Mouse (Mus musculus) cerebellum, adult 11-12 months (tissue): Measurements from ENCODE around the gene Unc5b.

Experiments used
- DNase-seq: peaks from one replicate; pipeline ENCODE4 v3.0.0; 2022

The Unc5b gene

GRCm38 (mm10) chr10:60797682-60798422 lies 33.5 kb downstream of the Unc5b start:
- peak; percentile 68 for DNase-seq

DNA sequence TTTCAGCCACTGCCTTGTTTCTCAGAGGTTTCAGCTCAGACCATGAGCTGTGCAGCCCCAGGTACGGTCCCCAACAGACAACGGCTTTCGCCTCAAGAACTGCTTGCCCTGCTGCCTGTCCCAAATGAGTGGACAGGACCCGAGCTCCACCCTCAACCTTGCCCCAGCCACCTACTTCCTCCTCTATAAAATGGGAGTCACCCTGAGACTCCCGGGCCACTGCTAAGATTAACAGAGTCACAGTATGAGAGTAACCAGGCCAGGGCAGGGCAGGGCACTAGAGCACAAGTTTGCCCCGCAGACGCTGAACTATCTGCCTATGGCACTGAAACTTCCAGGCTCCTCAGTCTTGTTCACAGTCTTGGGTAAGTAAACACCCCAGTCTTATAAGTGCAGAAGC lies 34.9 kb downstream of the Unc5b start:
- no peak for DNase-seq

- DNase-seq, result peak; percentile 15
Observed at GRCm38 (mm10) chr10:60796028-60796427, 35.4 kb downstream of the Unc5b start.

DNA sequence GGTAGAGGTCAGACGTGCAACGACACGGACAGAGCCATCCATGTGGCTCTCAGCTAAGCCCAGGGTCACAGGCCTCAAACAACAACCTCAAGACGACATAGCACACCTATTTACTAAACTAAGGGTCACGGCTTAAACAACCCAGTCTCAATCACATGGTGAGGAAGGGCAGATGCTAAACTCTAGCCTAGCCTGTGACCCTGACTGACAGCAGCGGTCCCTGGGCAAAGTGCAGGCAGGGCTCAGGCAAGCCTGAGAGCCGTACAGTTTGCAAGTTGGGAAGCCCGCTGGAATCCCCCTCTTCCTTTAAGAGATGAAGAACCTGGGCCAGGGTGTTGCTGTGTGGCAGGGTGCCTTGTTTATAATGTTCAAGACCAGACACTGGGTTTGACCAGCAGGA lies 36.6 kb downstream of the Unc5b start:
- DNase-seq, result no peak

- DNase-seq, result no peak
Observed at GRCm38 (mm10) chr10:60794374-60794773, 37.0 kb downstream of the Unc5b start.

DNA sequence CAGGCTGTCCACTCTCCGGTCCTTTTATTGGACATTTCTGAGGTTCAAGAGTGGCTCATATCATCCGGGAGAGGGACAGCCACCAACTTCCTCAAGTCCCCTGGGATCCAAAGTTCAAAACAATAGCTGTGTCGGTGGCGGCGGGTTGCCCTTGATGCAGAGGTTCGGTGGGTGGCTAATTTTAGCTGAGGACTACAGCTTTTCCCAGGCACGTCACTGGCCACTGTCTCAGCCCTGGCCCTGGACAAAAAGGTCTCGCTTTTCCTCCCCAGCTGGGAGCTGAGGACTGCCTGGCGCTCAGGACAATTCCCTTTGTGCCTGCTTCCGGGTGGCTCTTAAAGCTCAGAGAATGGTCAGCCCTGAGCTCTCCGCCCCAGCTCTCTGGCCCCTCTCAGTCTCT lies 38.5 kb downstream of the Unc5b start:
- no peak for DNase-seq

- DNase-seq, result no peak
Observed at GRCm38 (mm10) chr10:60792365-60792764, 39.0 kb downstream of the Unc5b start.

GRCm38 (mm10) chr10:60790912-60791311 lies 40.5 kb downstream of the Unc5b start:
- DNase-seq, result peak; percentile 37

- no peak for DNase-seq
Observed at GRCm38 (mm10) chr10:60787303-60788074, 43.9 kb downstream of the Unc5b start.

GRCm38 (mm10) chr10:60783608-60784007 lies 47.8 kb downstream of the Unc5b start:
- peak; percentile 77 for DNase-seq

DNA sequence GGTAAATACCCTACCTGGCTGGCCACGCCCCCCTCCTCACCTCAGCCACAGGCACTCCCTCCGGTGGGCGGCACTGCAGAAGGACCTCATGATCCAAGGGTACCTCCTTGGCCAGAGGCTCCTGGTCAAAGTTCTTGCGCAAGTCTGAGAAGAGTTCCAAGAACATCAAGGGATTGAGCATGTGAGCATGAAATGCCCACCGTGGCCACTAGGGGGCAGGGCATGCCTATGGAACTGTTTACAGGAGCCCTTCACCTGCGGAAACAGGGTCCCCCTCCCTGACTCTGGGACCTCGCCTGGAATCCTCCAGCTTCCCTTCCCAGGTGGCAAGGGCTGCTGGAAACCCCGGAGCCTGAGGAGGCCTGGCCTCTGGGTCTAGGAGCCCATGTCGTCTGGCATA lies 51.8 kb downstream of the Unc5b start:
- DNase-seq, result peak; percentile 77

DNA sequence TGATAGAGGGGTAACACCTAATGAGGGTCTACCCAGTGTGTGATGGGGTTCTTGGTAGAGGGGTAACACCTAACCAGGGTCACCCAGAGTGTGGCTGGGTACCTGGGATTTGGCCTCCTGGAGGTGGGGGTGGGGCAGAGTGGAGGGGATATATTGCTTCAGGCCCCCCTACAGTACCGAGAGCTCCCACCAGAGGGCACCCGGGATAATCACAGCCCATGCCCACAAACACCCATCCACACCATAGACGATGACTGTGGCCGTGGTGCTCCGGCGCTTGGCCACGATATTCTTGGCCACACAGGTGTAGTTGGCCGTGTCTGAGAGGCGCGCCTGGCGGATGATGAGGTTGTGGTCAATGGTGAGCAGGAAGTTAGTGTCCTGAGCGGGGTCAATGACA lies 52.8 kb downstream of the Unc5b start:
- no peak for DNase-seq

DNA sequence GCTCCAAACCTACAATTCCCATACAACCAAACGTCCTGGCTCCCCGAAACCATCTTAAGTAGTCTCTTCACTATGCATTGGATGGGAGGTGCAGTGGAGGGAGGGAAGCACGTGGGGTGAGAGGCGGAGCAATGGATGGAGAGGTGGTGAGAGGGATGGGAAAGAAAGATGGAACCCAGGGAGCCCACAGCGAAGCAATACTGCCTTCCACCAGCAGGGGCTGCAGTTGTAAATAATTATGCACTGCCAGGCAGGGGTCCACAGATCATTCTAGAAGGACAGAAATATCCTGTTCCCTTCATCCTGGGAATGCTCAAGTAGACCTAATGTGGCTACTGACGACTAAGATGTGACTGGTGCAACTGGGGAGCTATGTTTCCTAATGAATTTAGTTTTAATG lies 55.9 kb downstream of the Unc5b start:
- DNase-seq, result no peak

DNA sequence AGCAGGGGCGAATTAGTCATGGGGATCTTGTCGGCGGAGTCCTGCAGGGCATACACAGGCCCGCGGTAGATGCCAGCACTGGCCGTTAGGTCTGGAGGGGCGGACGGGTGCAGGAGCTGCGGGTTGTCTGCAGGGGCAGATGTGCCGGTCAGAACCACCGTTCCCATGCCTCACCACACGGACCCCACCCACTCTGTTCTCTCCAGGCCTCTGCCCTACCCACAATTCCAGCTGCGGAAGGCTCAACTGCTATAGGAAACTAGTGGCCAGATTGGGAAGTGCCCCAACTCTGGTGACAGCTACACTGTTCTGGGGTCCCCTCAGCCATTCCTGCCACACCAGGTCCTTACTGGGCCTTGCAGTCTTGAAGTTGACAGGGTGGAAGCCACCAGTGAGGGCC lies 56.8 kb downstream of the Unc5b start:
- DNase-seq, result no peak

DNA sequence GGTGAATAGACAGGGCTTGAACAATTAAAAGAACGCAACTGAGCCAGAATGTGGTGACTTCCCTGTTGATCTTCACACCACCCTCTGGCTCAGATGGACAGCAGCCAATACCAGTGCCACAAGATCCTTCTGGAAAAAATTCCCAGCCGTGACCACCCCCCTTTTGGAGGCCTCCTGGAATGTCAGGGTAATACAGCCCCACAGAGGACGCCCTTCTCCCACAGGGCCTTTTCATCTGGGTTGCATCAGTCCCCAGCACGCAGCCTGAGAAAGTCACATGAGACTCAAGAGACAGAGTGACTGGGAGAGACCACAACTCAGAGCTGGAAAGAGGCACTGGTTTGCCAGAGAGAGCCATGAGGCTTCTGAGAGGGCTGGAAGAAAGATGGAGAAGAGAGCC lies 60.5 kb downstream of the Unc5b start:
- DNase-seq, result no peak

DNA sequence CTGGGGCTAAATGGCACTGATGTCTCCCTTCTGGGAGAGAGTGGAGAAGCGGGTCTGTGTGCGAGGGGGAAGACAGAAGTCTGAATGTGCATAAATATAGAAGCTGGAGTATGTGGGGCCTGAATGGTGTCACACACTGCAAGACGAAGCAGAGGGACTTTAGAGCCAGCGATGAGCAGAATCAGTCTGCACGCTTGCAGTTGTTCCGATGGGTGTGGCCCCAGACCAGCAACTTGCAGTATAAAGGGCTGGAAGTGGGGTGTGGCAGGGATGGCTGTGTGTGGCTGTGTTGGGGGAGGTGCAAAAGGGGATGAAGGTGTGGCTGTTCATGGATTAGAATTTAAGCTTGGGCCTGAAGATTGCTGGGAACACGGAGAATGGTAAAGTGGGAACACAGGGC lies 62.8 kb downstream of the Unc5b start:
- DNase-seq, result no peak

- DNase-seq, result no peak
Observed at GRCm38 (mm10) chr10:60767400-60767799, 64.0 kb downstream of the Unc5b start.

DNA sequence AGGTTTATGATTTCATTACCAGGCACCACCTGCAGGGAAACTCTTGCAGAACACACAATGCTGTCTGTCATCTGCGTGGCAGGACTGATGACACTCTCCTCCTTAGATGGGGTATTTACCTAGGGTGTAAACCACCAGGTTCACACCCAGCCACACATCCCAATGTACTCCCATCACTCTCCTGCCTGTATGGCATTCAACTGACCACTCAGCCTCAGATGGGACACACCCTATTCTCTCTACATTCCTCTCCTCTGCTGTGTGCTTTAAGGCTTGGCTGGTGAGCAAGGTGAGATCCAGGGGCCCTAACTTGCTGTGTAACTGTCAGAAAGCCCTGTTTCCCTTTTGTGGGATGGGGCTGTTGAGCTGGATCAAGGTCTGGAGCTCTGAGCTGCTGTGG lies 69.3 kb downstream of the Unc5b start:
- no peak for DNase-seq

DNA sequence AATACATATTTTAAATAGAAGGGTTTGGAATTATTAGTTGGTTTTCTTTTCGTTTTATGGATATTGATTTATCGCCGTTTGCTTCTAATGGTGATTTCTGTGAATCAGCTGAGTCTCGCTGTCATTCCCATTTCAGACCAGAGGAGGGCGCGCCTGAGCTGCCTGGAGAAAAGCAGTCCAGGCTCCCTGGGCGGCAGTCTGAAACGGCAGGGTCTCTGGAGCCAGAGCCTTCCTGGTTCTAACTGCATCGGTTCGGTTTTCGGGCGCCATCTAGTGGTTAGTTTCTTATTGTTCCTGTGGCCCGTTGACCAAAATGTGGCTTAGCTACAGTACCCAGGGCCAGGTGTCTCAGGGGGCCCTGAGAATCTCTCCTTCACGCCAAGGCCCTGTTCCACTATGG lies 71.0 kb downstream of the Unc5b start:
- peak; percentile 93 for DNase-seq

DNA sequence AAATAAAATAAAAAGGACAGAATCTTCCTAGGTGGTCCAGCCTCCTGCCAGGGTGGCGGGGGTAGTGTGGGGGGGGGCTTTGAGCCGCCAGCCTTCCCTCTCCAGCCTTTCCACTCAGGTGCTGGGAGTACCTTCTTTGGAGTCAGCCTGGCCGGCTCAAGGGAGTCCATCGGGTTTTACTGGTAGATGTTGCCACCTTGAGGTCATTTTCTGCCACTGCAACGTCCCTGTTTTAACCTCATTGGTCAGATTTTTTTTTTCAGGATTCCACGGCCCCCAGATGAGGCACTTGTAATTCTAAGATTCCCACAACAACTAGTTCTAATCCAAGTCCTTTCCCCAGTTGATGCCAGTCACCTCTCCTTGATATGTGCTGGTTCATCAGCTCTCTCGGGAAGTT lies 74.4 kb downstream of the Unc5b start:
- peak; percentile 56 for DNase-seq

- DNase-seq, result no peak
Observed at GRCm38 (mm10) chr10:60756146-60756545, 75.2 kb downstream of the Unc5b start.

DNA sequence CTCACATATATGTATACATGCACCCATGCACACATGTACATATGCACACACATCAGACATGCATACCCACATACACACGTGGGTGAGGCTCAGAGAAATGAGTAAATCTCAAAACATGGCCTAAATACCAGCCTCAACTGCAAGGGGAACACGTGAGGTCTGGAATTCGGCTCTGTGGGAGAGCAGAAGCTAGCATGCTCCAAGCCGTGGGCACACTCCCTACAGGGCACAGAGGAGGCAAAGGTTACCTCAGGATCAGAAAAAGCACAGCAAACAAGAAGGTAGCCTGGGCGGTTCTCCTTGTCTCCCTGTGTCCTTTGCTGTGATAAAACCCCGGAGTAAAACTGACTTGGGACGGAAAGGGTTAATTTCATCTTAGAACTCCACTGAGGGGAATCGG lies 77.4 kb downstream of the Unc5b start:
- no peak for DNase-seq

DNA sequence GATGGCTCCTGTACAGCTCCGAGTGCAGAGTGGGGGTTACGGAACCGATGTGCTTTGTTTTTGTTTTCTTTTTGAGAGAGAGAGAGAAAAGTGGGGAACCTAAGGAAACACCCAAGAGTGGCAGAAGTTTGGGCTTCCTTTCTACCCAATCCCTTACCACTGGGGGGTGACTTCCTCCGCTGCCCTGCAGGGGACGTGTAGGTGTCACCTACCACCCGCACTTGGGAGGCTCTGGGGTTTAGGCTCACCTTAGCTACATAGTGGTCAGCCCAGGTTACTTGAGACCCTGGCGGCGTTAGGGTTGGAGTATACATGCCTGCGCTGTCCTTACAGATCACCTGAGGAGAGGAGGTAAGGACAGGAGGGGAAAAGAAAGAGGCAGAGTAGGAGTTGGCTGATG lies 78.1 kb downstream of the Unc5b start:
- DNase-seq, result no peak
